Mouse (Mus musculus): Measurements from ENCODE around the gene Vsnl1. TPM values are rescaled to one million over a fixed set of nuclear protein-coding genes. Genes with fewer than 3 reads are reported as not detected.

The Vsnl1 gene
- not detected in 4 replicates for total RNA-seq (2023; ENCODE audit: inconsistent age)

DNA sequence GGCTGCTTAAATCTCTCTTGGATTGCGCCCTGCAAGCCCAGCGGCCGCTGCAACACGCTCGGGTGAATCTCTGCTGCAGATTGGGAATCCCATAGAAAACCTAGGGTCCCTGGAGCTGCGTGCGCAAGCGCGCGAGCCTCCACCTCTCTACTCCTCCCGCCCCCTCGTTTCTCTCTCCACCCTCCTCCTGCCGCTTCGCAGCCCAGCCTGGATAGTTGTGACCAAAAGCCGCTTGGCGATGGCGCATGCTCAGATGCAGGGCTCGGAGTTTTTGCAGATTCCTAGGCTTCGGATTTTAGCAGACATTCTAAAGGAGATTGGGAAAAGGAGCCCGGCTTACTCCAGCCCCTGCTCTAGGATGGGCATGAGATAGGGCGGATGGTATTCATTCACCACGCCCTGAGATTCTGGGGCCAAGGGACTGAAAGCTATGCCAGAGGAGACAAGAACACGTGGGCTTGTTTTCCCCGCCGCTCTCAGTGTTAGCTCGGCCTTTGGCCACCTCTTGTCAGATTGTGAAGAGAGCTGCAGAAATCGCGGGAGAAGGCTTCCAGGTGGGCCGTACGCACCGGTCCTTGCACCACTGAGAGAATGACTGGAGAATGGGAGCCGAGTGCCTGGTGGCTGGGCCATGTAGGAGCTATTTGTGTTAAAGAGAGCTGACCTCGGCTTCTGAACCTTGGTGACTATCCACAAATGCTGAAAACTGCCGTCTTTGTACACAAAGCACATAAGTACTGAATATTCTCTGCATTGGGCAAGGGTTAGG is at the start of gene Vsnl1:
Gene Vsnl1 (minus strand): TSS at position 117 of the 769 bp plus-strand sequence.

GRCm38 (mm10) chr12:11455549-11456194 is 19.3 kb upstream of the Vsnl1 start, which contains the start of gene Rad51ap2:
Gene Rad51ap2, plus strand, starts transcription at chr12:11456079.

Other genes with a start within 250 kb of the Vsnl1 start
- not detected in 4 replicates for gene Msgn1, start 227.6 kb downstream of the Vsnl1 start, total RNA-seq (2023; ENCODE audit: inconsistent age)
- gene Gen1, start 170.8 kb downstream of the Vsnl1 start, total RNA-seq (2023; ENCODE audit: inconsistent age) = 4.4 to 8.0 TPM (median 6.0 TPM) in 4 replicates
- 177 to 211 TPM (median 203 TPM) in 4 replicates for gene Smc6, start 170.7 kb downstream of the Vsnl1 start, total RNA-seq (2023; ENCODE audit: inconsistent age)
- gene Rad51ap2, start 19.5 kb upstream of the Vsnl1 start, total RNA-seq (2023; ENCODE audit: inconsistent age) = 0.21 TPM in 1 of 4 replicates, not detected in the others